Mouse (Mus musculus) olfactory bulb, adult 2 months (tissue): ENCODE data around the gene Man2a1. TPM values are rescaled to one million over a fixed set of nuclear protein-coding genes. Genes with fewer than 3 reads are reported as not detected.

Experiments used
- H3K27ac ChIP-seq: fragments of 200-500 bp; 2 replicates; pipeline ENCODE4 v1.5.1; 2012; ENCODE audit warnings: low read depth, low read length; ENCODE audit not compliant: insufficient read depth
- H3K4me1 ChIP-seq: fragments of 200-500 bp; 2 replicates; pipeline ENCODE4 v1.6.1; 2012; ENCODE audit warnings: low read length; ENCODE audit not compliant: control insufficient read depth, insufficient read depth
- H3K4me3 ChIP-seq: fragments of 200-500 bp; 2 replicates; pipeline ENCODE4 v1.5.1; 2012; ENCODE audit warnings: mild to moderate bottlenecking, low read depth, low read length, moderate library complexity; ENCODE audit not compliant: insufficient read depth
- CTCF ChIP-seq: fragments of 200-500 bp; IDR thresholded peaks from 2 replicates; pipeline ENCODE4 v1.5.1; 2012; ENCODE audit warnings: low read depth, mild to moderate bottlenecking, low read length, moderate library complexity; ENCODE audit not compliant: insufficient read depth
- POLR2A ChIP-seq: fragments of 200-500 bp; IDR thresholded peaks from 2 replicates; pipeline ENCODE4 v1.6.1; 2012; ENCODE audit warnings: mild to moderate bottlenecking, low read depth, low read length, moderate library complexity; ENCODE audit not compliant: insufficient read depth
- WGBS: fragments of 180-500 bp; shearing (Covaris S2); methylation state at CpG from one replicate; pipeline ENCODE4 v1.1.7; 2018; 5-methylcytosine and 5-hydroxymethylcytosine counted together
- polyA plus RNA-seq: library from polyadenylated mRNA; stranded (reverse); fragments of >200 nt; gene quantifications from 2 replicates; pipeline ENCODE4 v1.2.4, GENCODE M21; 2012; ENCODE audit warnings: low replicate concordance; ENCODE audit not compliant: missing spikeins, insufficient read depth, insufficient read length

Gene Man2a1
- polyA plus RNA-seq, 1 experiment, result not detected

DNA sequence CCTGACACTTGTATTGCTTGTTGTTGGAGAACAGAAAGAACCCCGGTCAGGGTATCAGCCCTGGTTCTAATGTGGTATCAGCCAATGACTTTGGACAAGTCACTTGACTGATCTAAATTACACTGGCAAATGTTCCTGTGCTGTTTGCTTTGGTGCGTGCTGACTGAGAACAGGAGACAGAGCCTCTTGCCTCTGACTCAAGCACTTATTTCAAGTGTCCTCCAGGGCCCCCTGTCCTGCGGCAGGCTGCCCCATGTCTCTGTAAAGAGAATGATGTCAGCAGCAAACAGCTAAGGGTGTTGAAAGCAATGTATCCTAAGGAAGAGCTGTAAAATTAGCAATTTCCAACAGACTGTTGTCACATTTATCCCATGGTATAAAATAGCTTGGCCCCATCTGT lies 188.6 kb downstream of the Man2a1 start:
- H3K4me1 ChIP-seq, result peaks cover 5% of the 10 kb centered on the region; the same call in 1 of the 2 replicates
- WGBS, result 88% methylated on average over 3 of the region's 3 CpGs
- TF ChIP-seq CTCF (no peak), POLR2A (no peak)
- no peak overlapping the region for H3K27ac ChIP-seq
- no peak overlapping the region for H3K4me3 ChIP-seq

DNA sequence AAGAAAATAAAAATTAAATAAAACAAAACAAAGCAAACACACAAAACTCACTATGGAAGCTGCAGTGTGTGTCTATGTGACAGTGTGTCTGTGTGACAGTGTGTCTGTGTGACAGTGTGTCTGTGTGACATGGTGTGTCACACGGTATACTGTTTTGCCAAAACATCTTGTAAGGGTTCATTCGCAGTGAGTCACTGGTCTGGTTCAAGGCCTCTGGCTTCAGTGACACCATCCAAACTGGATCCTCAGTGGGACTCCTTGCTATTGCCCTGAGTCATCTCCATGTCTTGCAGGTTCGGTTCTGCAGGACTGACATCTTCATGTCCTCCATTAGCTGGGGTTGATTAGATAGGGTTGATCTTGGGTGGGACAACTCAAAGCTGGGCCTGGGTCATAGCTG lies 191.5 kb downstream of the Man2a1 start:
- Histone ChIP-seq H3K4me3 (no peak overlapping the region), H3K4me1 (peaks cover 5% of the 10 kb centered on the region; the same call in 1 of the 2 replicates), H3K27ac (no peak overlapping the region)
- no peak for TF ChIP-seq CTCF
- no peak for TF ChIP-seq POLR2A
- 95% methylated on average over 3 of the region's 3 CpGs for WGBS

DNA sequence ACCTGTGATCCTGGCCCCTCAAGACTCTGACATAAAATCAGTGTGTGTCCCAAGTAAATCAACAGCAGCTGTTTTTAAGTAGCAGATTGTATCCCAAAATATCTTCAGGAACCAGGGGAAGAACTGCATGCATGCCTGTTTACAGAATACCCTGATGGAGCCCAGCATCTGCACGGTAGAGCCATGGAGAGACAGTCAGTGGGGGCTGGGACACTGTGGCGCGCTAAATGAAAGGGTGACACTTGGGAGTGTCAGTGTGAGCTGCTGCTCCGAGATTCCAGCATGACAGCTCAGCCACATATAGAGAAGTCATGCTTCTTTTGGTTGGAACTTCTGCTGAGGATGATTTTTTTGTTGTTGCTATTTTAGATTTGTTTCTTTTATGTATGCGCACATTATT lies 192.1 kb downstream of the Man2a1 start:
- 55% methylated on average over 5 of the region's 5 CpGs for WGBS
- H3K27ac ChIP-seq, result no peak overlapping the region
- TF ChIP-seq CTCF (no peak), POLR2A (no peak)
- no peak overlapping the region for H3K4me3 ChIP-seq
- peaks cover 5% of the 10 kb centered on the region; the same call in 1 of the 2 replicates for H3K4me1 ChIP-seq

DNA sequence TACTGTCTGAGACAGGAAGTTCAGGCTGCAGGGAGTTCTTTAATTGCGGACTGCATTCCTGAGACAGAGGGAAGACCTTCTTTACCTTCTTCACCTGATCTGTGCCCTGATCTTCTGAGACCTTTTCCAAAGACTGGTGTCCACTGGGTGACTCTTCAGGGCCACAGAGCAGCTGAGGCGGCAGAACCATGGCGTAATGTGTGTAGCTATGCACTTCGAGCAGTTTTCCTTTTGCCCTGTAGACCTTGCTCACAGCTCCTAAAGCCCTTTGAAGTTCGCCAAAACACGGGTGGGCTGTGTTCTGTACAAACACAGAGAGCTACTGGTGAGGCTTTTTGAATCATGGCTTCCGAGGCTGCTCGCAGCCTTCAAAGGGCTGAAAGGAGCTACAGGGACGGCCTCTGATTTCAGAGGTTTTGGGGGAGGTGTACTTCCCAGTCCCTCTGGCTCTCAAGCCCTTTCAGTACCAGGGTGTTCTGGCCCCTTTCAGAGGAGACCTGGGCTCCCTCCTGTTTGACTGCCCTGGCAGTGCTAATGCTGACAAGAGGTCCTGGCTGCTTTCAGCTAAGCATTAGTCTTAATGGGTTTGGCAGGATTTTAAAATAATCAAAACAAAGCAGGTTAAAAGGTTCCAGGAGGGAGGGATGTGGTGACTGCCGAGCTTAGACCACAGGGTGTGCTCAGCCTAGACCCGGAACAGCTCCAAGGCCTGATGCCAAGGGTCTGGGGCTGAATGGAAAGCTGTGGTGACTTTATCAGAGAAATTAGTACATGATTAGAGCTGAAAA lies 201.8 kb downstream of the Man2a1 start:
- no peak overlapping the region for H3K27ac ChIP-seq
- 49% methylated on average over 11 of the region's 11 CpGs for WGBS
- no peaks in the 10 kb centered on the region for H3K4me1 ChIP-seq
- no peak for TF ChIP-seq POLR2A
- no peak for TF ChIP-seq CTCF
- no peak overlapping the region for H3K4me3 ChIP-seq

DNA sequence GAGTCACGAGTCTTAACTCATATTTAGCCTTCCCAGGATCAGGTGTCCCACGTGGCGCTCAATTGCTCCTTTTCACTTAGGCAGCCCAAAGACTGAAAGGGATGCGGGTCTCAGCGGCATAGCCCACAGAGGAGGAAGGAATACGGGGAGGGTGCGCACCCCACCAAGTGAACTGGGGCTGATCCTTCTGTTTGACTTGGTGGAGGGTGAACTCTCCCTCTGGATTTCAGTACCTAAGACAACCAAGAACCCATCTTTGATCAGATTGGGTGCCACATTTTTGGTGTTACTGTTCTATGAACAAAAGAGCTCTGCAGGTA lies 202.4 kb downstream of the Man2a1 start:
- H3K4me1 ChIP-seq, result no peaks in the 10 kb centered on the region
- no peak overlapping the region for H3K4me3 ChIP-seq
- H3K27ac ChIP-seq, result no peak overlapping the region
- WGBS, result 66% methylated on average over 7 of the region's 7 CpGs
- TF ChIP-seq POLR2A, result no peak
- TF ChIP-seq CTCF, result no peak

Other genes with a start within 250 kb of the Man2a1 start
- gene 4930583I09Rik, start 235.3 kb downstream of the Man2a1 start, polyA plus RNA-seq, result not detected in 2 replicates